Mouse (Mus musculus) kidney, adult 2 months (tissue): ENCODE measurements at regions not wholly inside any gene's neighbourhood (a gene's known extent, or its start where the extent isn't known, plus 50 kb on each side); places are given as distances from the start of the nearest gene placed in this dataset.

Source experiments
- DNase-seq: peaks from one replicate; pipeline ENCODE4 v3.0.0; 2021
- H3K27ac ChIP-seq: fragments of 200-500 bp; 2 replicates; pipeline ENCODE4 v1.5.1; 2012; ENCODE audit warnings: low read depth, low read length, control low read depth, inconsistent platforms; ENCODE audit not compliant: insufficient read depth
- H3K27me3 ChIP-seq: fragments of 200-500 bp; replicated peaks from 2 replicates; pipeline ENCODE4 v1.6.1; 2012; ENCODE audit warnings: mild to moderate bottlenecking, moderate library complexity, low read length, inconsistent platforms; ENCODE audit not compliant: control insufficient read depth, insufficient read depth
- H3K36me3 ChIP-seq: fragments of 200-500 bp; 2 replicates; pipeline ENCODE4 v1.6.1; 2012; ENCODE audit warnings: mild to moderate bottlenecking, moderate library complexity, low read length, inconsistent platforms; ENCODE audit not compliant: control insufficient read depth, insufficient read depth
- H3K4me1 ChIP-seq: fragments of 200-500 bp; 2 replicates; pipeline ENCODE4 v1.6.1; 2011; ENCODE audit warnings: low read length; ENCODE audit not compliant: control insufficient read depth, insufficient read depth
- H3K4me3 ChIP-seq: fragments of 200-500 bp; 2 replicates; pipeline ENCODE4 v1.5.1; 2011; ENCODE audit warnings: mild to moderate bottlenecking, low read depth, low read length, control low read depth; ENCODE audit not compliant: insufficient read depth
- CTCF ChIP-seq: fragments of 200-500 bp; conservative IDR thresholded peaks from 2 replicates; pipeline ENCODE4 v1.5.1; 2011; ENCODE audit warnings: low read depth, mild to moderate bottlenecking, control low read depth, low read length, moderate library complexity, mixed read lengths; ENCODE audit not compliant: insufficient read depth, insufficient read length
- POLR2A ChIP-seq: fragments of 200-500 bp; IDR thresholded peaks from one replicate; pipeline ENCODE4 v1.6.1; 2011; ENCODE audit warnings: low read depth, low read length, control low read depth
- WGBS: fragments of 180-500 bp; shearing (Covaris S2); methylation state at CpG from one replicate; pipeline ENCODE4 v1.1.7; 2018; 5-methylcytosine and 5-hydroxymethylcytosine counted together

- H3K27me3 ChIP-seq, result no peaks in the 10 kb centered on the region
- TF ChIP-seq CTCF, result no peak
- TF ChIP-seq POLR2A, result no peak
- DNase-seq, result peak; percentile 41
- H3K4me3 ChIP-seq, result no peak overlapping the region
- H3K27ac ChIP-seq, result peak overlapping the region; percentile 19; the same call in 1 of the 2 replicates
- WGBS, result 66% methylated on average over 7 of the region's 7 CpGs
- H3K36me3 ChIP-seq, result no peaks in the 10 kb centered on the region
- no peaks in the 10 kb centered on the region for H3K4me1 ChIP-seq
Observed at GRCm38 (mm10) chr17:9895686-9896082, 226.2 kb upstream of the Pabpc6 start.

- H3K36me3 ChIP-seq, result no peaks in the 10 kb centered on the region
- no peak overlapping the region for H3K4me3 ChIP-seq
- no peaks in the 10 kb centered on the region for H3K27me3 ChIP-seq
- WGBS, result 61% methylated on average over 19 of the region's 19 CpGs
- TF ChIP-seq POLR2A (no peak), CTCF (no peak)
- no peaks in the 10 kb centered on the region for H3K4me1 ChIP-seq
- H3K27ac ChIP-seq, result peak overlapping the region; percentile 40
- peak; percentile 87 for DNase-seq
Observed at GRCm38 (mm10) chr17:9894828-9895685, 225.5 kb upstream of the Pabpc6 start.

- Histone ChIP-seq H3K36me3 (no peaks in the 10 kb centered on the region), H3K4me1 (no peaks in the 10 kb centered on the region), H3K27ac (no peak overlapping the region), H3K4me3 (no peak overlapping the region), H3K27me3 (no peaks in the 10 kb centered on the region)
- TF ChIP-seq CTCF (peak; percentile 36), POLR2A (no peak)
- DNase-seq, result peak; percentile 29
- 57% methylated on average over 6 of the region's 6 CpGs for WGBS
Observed at GRCm38 (mm10) chr17:9893966-9894365, 224.4 kb upstream of the Pabpc6 start.

GRCm38 (mm10) chr17:9892776-9893175, 223.3 kb upstream of the Pabpc6 start:
- H3K36me3 ChIP-seq, result no peaks in the 10 kb centered on the region
- H3K27ac ChIP-seq, result no peak overlapping the region
- TF ChIP-seq POLR2A (no peak), CTCF (no peak)
- WGBS, result 87% methylated on average over 5 of the region's 5 CpGs
- H3K27me3 ChIP-seq, result no peaks in the 10 kb centered on the region
- H3K4me1 ChIP-seq, result no peaks in the 10 kb centered on the region
- DNase-seq, result no peak
- no peak overlapping the region for H3K4me3 ChIP-seq

DNA sequence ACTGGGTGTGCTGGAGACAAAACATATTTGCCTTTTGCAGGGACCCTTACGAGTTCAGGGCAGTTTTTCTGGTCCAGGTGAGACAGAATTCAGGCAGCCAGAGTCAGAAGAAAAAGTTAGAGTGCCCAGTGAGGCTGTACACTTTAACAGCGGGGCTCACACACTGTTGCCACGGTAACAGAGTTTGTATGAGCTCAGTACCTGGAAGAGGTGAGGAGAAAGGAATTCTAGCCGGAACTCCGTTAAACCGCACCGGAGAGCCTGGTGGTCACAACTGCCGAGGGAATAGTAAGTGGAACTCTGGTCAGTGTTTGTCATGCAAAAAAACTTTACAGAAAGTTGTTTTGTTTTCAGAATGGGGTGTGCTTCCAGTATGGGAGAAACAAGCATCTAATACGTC, 222.6 kb upstream of the Pabpc6 start:
- 72% methylated on average over 9 of the region's 9 CpGs for WGBS
- H3K4me1 ChIP-seq, result no peaks in the 10 kb centered on the region

DNA sequence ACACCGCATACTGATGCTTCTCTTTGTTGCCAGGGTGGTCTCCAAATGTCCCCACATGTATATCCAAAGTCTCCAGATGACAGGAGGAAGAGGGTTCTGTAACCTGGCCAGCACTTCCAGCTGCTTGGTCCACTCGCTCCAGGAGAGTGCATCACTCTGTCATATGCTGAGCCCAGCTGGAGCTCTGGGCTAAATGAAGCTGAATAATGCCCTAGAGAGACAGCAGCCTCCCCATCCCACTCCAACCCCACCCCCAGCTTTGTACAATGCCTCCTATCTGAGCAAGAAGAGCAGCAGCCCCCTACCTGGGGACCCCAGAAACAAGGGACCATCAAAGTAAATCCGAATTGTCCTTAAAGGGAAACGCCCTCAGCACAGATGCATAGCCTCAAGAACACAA, 219.0 kb upstream of the Pabpc6 start:
- TF ChIP-seq CTCF (no peak), POLR2A (no peak)
- H3K27ac ChIP-seq, result no peak overlapping the region
- 91% methylated on average over 4 of the region's 4 CpGs for WGBS
- no peaks in the 10 kb centered on the region for H3K36me3 ChIP-seq
- H3K4me1 ChIP-seq, result no peaks in the 10 kb centered on the region
- H3K27me3 ChIP-seq, result no peaks in the 10 kb centered on the region
- H3K4me3 ChIP-seq, result no peak overlapping the region
- DNase-seq, result no peak

More for the DNA sequence above, 222.6 kb upstream of the Pabpc6 start:
- H3K27me3 ChIP-seq, result no peaks in the 10 kb centered on the region
- H3K27ac ChIP-seq, result no peak overlapping the region
- TF ChIP-seq POLR2A (no peak), CTCF (no peak)
- peak; percentile 18 for DNase-seq
- H3K4me3 ChIP-seq, result no peak overlapping the region
- H3K36me3 ChIP-seq, result no peaks in the 10 kb centered on the region

DNA sequence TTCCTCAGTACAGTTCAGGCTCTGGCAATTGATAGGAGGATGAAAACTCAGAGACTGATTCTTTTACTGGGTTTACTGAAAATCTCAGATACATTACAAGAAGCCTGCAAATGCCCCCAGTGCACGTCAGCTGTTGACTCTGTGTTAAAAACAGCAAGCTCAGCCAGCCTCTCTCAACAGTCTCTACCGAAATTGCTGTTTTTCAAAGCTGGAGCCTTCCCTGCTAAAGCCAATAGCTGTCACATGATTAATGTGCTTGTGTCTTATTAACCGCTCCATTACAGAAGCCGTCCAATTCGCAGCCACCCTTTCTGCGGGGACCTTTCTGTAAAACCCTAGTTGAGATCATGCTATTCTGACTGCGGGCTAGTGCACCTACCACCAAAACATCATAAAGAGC, 215.6 kb upstream of the Pabpc6 start:
- WGBS, result 35% methylated on average over 7 of the region's 7 CpGs
- TF ChIP-seq POLR2A, result no peak
- no peak for TF ChIP-seq CTCF
- Histone ChIP-seq H3K4me1 (no peaks in the 10 kb centered on the region), H3K4me3 (no peak overlapping the region), H3K27me3 (no peaks in the 10 kb centered on the region), H3K27ac (no peak overlapping the region), H3K36me3 (no peaks in the 10 kb centered on the region)
- DNase-seq, result no peak
